Mouse (Mus musculus) spleen, postnatal 10 days (tissue): Measurements from ENCODE around the gene Gm9936.
"Not testable (repeated sequence)": the region's sequence is repeated elsewhere in the genome, so short reads cannot be mapped to it uniquely, and the experiment has no call there.

Experiments
- DNase-seq, 2 experiments: peaks; one replicate each; pipeline ENCODE4 v3.0.0; 2021 to 2022; ENCODE audit warnings: low spot score in 2 of 2

Gm9936 gene

DNA sequence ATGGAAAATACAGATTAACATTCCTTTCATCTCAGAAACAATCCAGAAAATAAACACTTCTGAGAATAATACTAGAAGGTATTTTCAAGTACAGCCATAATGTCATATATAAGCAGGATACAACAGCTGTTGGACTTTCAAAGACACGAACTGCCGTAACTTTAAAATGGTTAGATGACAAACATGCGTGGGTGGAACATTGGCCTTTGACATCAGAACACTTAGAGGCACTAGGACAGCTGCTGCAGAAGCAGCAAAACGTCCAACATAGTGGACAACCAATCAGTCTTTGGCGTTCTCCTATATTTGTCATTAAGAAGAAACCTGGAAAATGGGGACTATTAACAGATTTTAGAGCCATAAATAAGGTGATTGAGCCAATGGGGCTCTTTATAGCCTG lies 18.0 kb downstream of the Gm9936 start:
- DNase-seq: not testable (repeated sequence)

DNA sequence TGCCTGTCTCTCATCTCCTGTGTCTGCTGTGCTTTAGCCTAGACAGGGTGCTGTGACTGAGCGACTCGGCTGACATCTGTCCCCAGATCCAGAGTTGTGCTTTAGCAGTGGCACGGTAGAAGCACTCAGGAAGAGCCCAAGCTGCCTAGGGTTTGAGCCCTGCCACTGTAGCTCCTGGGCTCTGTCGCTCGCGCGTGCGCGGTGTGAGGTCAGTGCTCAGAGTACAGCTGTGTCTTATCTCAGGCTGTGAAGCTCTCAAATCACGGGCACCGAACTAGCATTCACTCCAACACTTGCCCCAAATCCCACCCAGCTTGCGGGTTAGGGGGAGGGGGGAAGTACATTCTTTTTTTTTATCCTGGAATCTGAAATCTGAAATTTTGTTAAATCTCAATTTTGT lies 21.6 kb downstream of the Gm9936 start:
- no peak for DNase-seq

DNA sequence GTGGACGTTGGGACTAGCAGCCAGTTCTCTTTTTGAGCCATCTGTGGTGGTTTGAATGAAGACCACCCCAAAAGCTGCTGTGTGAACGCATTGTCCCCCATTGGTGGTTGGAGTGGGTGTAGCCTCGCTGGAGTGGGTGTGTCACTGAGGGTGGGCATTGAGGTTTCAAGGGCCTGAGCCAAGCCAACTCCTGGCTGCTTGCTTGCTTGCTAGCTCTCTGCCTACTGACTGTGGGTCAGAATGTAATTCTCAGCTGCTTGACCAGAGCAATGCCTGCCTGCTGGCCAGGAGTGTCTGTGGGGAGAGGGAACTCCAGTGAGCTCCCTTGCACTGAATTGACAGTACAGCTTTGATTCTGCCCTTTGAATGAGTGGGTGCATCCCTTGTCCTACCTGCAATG lies 28.7 kb downstream of the Gm9936 start:
- DNase-seq: no peak

DNA sequence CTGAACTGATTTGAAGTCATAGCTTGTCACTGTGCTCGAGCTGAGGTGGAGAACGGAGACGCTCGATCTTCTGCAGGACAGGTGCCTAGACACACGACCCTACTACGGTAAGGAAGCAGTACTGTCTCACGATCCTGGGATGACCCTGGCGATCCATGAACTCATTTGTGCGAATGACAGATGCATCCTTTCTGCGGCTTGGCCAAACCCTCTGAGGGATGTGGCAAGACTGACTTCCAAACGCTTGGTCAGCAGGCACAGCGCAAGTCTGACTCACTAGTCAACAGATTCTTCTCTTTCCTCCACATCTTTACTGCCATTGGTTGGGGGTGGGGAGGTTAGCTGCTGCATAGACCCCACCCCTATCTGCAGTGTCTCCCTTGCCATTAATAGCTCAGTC lies 31.1 kb downstream of the Gm9936 start:
- DNase-seq: no peak

DNA sequence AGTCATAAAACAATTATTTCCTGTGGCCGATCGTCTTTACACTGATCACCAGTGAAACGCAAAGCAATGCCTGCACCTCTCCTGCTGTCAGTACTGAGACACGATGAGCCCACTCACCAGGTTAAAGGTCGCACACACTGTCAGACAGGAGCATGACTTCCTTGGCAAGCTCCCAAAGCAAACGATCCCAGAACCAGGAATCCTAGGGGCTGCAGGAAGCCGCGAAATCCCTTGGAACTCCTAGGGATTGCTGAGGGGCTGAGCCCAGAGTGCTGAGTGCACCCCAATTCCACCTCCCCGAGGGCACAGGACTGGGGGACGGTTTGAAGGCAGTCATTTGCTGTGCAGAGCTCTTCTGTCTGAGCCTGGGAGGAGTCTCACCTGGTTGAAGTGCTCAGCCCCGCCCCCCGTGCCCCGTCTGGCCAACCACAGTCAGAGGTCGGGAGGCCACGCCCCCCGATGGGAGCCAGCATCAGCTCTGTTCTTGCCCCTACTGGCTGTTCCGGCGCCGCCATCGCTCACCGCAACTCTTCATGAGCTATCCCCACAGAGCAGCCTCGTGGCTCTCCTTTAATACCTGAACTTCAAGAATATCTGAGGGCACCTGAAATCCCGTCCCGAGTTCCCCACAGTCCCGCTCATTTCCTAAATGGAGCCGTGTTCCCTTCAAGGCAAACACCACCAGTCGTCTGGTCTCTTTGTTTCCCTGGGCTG lies 32.3 kb downstream of the Gm9936 start:
- DNase-seq: peak; percentile 61 to 92

DNA sequence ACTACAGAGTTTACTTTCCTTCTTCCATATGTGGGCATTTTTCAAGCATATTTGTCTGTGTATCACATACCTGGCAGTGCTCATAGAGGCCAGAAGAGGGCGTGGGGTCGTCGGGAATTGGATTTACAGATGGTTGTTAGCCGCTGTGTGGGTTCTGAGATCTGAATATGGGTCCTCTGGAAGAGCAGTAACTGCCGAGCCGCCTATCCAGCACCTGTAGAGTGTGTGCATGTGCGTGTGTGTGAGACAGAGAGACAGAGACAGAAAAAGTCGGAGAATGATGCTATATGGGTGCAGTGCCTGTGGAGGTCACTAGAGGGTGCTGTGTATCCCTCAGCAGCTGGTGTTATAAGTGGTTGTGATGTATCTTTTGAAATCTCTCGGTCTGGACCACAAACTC lies 34.3 kb downstream of the Gm9936 start:
- DNase-seq: peak; percentile 50 to 70

DNA sequence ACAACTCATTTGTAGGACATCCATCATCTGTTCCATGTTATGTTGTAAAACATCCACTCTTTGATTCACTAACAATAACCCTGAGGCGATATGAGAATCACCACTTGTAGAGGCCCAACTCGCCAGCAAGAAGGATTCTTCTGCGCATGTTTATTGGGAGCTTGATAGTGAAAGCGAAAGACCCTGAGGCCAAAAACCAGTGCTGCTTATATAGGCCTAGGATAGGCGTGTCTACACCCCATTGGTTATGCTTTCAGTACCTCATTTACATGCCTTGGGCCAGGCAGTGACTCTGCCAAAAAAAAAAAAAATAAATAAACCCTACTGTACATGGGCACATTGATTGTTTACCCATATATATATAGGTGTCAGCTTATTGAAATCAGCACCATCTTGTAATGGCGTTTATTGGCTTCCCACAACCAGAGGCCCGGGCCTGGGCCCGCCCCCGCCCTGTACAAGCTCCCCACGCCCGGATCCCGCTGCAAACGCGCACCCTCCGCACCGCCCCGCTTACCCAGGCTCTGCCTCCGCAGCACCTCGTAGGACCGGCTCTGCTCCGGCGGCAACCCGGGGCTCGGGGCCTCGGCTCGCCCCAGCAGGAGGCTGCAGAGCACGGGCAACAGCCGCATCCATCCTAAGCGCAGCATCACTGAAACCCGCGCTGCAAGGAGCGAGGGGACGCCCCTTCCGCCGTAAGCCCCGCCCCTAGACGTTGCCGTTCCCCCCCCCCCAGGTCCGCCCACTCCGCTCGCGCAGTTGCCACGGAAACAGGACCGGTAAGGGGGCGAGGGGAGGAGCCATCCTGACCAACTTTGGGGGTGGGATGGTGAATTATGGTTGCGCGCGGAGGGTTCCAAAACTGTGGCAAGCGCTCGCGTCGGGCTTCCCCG lies 35.4 kb downstream of the Gm9936 start, which contains the start of gene 1500011B03Rik:
Gene 1500011B03Rik, minus strand, starts transcription at position 673 of the 893 bp plus-strand sequence.
- peak; percentile 55 to 83 for DNase-seq

DNA sequence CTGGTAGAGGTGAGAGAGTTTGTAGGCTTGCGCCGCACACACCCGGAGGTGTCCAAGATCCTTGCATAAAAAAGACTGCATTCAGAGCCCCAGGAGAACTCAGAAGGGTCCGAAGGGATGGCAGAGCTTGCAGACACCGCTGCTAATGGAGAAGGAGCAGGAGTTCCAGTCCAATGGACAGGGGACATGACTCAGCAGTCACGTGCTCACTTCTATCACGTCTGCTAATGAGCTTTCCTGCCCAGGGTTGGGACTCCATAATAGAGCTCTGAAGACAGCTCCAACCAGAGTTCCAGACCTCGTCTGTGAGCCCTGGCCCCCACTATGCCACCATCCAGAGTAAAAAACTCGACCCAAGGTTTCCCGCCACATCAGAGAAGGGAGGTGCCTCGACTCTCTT lies 40.4 kb downstream of the Gm9936 start:
- DNase-seq: no peak

DNA sequence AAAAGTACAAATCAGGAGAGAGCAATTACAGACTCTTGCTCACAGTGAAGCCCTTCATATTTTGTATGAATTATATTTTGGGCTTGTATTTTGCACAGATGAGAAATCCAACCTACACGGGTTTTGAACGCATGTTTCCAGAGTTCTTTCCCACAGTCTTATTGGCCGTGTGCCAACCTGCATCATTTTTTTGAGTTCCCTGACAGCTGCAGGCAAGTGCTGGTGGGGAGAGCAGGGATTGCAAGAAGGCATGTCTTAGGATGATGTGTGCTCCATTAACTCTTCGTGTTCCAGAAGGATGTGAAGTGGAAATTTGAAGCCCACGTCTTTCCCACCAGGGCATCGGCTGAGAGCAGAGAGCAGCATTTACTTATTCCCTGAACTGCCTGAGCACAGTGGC lies 41.9 kb downstream of the Gm9936 start:
- DNase-seq: no peak

DNA sequence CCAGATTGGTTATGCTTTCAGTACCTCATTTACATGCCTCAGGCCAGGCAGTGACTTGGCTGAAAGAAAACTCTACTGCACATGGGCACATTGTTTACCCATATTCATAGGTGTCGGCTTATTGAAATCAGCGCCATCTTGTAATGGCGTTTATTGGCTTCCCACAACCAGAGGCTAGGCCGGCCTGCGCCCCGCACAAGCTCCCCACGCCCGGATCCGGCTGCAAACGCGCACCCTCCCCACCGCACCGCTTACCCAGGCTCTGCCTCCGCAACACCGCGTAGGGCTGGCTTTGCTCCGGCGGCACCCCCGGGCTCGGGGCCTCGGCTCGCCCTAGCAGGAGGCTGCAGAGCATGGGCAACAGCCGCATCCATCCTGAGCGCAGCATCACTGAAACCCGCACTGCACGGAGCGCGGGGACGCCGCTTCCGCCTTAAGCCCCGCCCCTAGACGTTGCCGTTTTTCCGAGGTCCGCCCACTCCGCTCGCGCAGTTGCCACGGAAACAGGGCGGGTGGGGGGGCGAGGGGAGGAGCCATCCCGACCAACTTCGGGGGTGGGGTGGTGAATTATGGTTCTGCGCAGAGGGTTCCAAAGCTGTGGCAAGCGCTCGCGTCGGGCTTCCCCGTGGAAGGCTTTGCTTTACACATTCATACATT lies 44.8 kb downstream of the Gm9936 start:
- DNase-seq: peak; percentile 72 to 89

DNA sequence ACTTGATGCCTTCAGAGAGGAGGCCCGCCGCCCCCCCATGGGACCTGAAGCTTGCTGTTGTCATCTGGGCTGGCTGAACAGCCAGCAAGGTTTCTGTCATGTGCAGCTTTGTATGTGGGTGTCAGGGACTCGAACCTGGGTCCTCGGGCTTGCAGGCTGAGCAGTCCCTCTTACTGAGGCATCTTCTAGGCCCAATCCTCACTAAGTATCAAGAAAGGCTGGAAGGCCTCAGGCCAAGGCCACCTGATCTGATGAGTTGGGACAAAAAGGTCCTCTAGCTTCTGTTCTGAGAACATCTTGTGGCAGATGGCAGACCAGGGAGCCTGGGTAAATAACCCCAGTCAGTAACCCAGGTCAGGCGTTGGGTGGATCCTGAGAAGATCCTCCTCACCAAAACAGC lies 48.7 kb downstream of the Gm9936 start:
- no peak for DNase-seq

DNA sequence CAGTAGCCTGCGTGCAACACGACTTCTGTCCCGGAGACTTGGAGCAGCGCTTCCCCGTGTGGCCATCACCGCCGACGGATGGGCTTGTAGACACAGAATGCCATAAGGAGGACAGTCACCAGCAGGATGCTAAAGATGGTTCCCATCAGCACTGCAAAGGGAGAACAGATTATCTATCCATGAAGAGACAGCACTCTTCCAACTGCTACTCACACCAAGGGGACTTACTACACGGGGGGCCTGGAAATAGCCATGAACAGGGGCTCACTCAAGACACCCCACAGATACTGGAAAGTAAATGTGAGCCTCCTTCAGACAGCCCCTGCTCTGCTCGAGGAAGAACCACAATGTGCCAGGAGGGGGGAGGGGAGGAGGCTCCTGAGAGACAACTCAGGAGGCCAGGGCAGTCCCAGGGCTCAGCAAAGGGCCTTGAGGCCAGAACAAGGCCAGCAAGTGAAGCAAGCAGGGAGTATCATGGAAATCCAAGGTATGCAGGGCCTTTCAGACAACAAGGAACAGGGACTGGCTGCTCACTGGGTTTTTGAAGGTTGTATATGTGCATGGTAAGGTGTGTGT lies 49.2 kb downstream of the Gm9936 start:
- no peak for DNase-seq

DNA sequence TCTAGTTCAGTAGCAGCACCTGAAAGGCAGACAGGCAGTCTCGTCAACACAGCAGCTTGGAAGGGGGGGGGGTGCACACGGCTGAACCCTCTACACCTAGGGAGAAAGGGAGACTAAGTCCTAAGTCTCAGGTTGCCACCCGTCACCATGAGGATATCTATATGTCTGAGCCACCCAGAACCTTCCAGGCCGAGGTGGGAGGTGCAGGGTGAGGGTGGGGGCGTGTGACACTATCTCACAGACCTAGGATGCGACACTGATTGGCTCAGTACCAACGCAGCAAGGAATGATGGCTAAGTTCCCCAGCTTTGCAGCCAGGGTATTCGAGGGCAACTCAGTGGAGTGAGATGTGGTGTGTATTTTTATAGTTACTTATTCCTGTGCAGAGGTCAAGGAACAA lies 50.1 kb downstream of the Gm9936 start:
- no peak for DNase-seq

DNA sequence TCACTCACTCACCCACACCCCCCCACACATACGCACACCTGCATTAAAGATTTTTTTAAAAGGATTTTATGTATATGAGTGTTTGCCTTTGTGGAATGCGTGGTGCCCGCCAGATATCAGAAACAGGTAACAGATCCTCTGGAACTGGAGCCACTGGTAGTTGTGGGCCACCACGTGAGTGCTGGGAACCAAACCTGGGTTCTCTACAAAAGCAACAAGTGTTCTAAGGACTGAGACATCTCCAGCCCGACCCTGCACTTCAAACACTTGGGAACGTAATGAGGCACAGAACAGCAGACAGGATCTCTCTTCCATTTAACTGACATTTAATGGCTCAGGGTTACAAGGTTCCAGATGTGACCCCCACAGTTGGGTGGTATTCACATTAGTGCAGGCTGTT lies 50.6 kb downstream of the Gm9936 start:
- no peak for DNase-seq

DNA sequence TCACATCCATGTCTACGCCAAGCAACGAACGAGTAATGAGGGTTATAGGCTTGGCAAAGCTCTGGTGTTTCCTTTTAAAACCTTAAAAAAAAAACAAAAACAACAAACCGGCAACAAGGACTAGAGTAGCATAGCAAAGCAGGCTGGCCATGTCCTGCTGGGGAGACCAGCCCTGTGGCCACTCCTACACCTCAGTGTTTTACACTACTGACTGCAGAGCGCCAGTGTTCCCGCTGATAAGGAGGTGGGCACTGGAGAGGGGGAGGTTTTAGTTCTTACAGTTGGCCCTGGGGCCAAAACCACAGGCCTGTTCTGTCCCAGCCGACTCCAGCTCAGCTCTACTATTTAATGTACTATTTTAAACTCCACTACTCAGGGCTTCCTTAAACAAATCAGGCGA lies 51.0 kb downstream of the Gm9936 start:
- DNase-seq: no peak

DNA sequence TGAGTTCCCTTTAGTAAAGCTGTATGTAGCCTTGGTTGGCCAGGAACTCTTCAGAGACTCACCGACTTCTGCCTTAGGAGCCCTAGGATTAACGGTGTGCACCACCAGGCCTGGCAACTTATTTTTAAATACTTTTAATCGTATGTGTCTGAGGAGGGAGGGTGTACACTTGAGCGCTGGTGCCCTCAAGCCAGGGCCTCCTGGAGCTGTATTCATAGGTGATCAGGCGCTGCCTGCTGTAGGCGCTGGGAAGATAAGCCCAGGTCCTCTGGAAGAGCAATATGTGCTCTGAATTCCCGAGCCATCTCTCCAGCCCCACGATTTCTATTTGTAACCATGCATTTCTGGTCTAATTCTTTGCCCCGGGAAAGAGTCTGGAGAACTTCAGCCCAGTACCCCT lies 51.4 kb downstream of the Gm9936 start:
- no peak for DNase-seq

DNA sequence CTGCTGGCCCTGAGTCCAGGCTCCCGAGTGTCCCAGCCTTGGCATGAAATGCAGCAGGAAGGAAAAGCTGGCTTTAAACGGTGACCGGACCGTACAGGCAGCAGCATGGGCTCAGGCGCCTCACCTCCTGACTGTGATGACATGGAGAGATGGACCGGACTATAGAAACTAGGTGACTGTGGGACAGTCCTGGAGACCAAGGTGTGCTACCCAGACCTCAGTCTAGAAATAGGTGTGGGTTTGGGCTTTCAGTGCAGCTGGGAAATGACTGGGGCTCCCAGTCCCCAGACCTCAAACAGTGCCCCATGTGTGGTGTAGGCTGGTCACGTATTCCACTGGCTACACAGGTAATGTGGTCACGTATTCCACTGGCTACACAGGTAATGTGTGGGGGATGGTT lies 51.8 kb downstream of the Gm9936 start:
- DNase-seq: no peak
